Mouse (Mus musculus): ENCODE measurements around the gene Hist1h2bg. TPM values are rescaled to one million over a fixed set of nuclear protein-coding genes. Genes with fewer than 3 reads are reported as not detected.
"Not testable (repeated sequence)": the region's sequence is repeated elsewhere in the genome, so short reads cannot be mapped to it uniquely, and the experiment has no call there.

Gene Hist1h2bg
- polyA plus RNA-seq, 1 experiment from 2014 or later: 4.1 TPM

- Histone ChIP-seq H3K4me3 (replicated peaks; ENCODE audit: low read depth, low read length) (no peak overlapping the region), H3K27me3 (ENCODE audit: insufficient read depth, low read length) (no peaks in the 10 kb centered on the region), H3K9ac (ENCODE audit: low read depth, low read length) (no peak overlapping the region), H3K27ac (peak overlapping the region; percentile 6; the same call in 1 of the 2 replicates), H3K4me2 (ENCODE audit: low read length) (peak overlapping the region; percentile 70; the same call in 1 of the 2 replicates), H3K36me3 (ENCODE audit: insufficient read depth, low read length) (no peaks in the 10 kb centered on the region), H3K4me1 (replicated peaks; ENCODE audit: insufficient read depth, low read length) (peaks cover 9% of the 10 kb centered on the region), H3K9me3 (replicated peaks; ENCODE audit: low read length) (no peaks in the 10 kb centered on the region)
- TF ChIP-seq CTCF (IDR thresholded peaks at IDR 0.05; ENCODE audit: low read depth): no peak
- ATAC-seq (replicated peaks; ENCODE audit: low FRiP score, low read depth) (no peak; the same call in 1 of the 2 replicates), DNase-seq (ENCODE audit: low spot score) (peak; percentile 77)
- 44% methylated on average over 5 of the region's 5 CpGs for WGBS
Measured at GRCm38 (mm10) chr13:23529005-23529404, 42.2 kb upstream of the Hist1h2bg start.

- peaks cover 9% of the 10 kb centered on the region for H3K4me1 ChIP-seq (replicated peaks; ENCODE audit: insufficient read depth, low read length)
- H3K4me3 ChIP-seq (replicated peaks; ENCODE audit: low read depth, low read length): peak overlapping the region; percentile 49
- 12% methylated on average over 2 of the region's 2 CpGs for WGBS
- H3K27ac ChIP-seq: peak overlapping the region; percentile 97; the same call in 1 of the 2 replicates
- ATAC-seq (replicated peaks; ENCODE audit: low FRiP score, low read depth) (no peak), DNase-seq (ENCODE audit: low spot score) (peak; percentile 37)
- H3K4me2 ChIP-seq (ENCODE audit: low read length): peak overlapping the region; percentile 70
- no peak for TF ChIP-seq CTCF (IDR thresholded peaks at IDR 0.05; ENCODE audit: low read depth)
- no peaks in the 10 kb centered on the region for H3K36me3 ChIP-seq (ENCODE audit: insufficient read depth, low read length)
- no peaks in the 10 kb centered on the region for H3K9me3 ChIP-seq (replicated peaks; ENCODE audit: low read length)
- H3K27me3 ChIP-seq (ENCODE audit: insufficient read depth, low read length): no peaks in the 10 kb centered on the region
- no peak overlapping the region for H3K9ac ChIP-seq (ENCODE audit: low read depth, low read length)
Measured at GRCm38 (mm10) chr13:23529480-23530165, 41.6 kb upstream of the Hist1h2bg start.

- no peak for TF ChIP-seq CTCF (IDR thresholded peaks at IDR 0.05; ENCODE audit: low read depth)
- Histone ChIP-seq H3K27ac (peak overlapping the region; percentile 97), H3K9me3 (replicated peaks; ENCODE audit: low read length) (no peaks in the 10 kb centered on the region), H3K4me1 (replicated peaks; ENCODE audit: insufficient read depth, low read length) (peaks cover 9% of the 10 kb centered on the region), H3K27me3 (ENCODE audit: insufficient read depth, low read length) (no peaks in the 10 kb centered on the region), H3K36me3 (ENCODE audit: insufficient read depth, low read length) (no peaks in the 10 kb centered on the region), H3K4me2 (ENCODE audit: low read length) (peak overlapping the region; percentile 70), H3K4me3 (replicated peaks; ENCODE audit: low read depth, low read length) (peak overlapping the region; percentile 49), H3K9ac (ENCODE audit: low read depth, low read length) (peak overlapping the region; percentile 78)
- DNase-seq (ENCODE audit: low spot score): peak; percentile 72
- under 1% methylated on average over 20 of the region's 20 CpGs for WGBS
- ATAC-seq (replicated peaks; ENCODE audit: low FRiP score, low read depth): no peak
Measured at GRCm38 (mm10) chr13:23530181-23530900, 40.9 kb upstream of the Hist1h2bg start.

- Histone ChIP-seq H3K9ac (ENCODE audit: low read depth, low read length) (peak within 1 kb of the TSS; percentile 78), H3K27me3 (ENCODE audit: insufficient read depth, low read length) (no peaks in the 10 kb centered on the region), H3K9me3 (replicated peaks; ENCODE audit: low read length) (no peaks in the 10 kb centered on the region), H3K36me3 (ENCODE audit: insufficient read depth, low read length) (no peaks in the 10 kb centered on the region), H3K4me1 (replicated peaks; ENCODE audit: insufficient read depth, low read length) (peaks cover 9% of the 10 kb centered on the region), H3K27ac (peak within 1 kb of the TSS; percentile 97), H3K4me3 (replicated peaks; ENCODE audit: low read depth, low read length) (peak within 1 kb of the TSS; percentile 49), H3K4me2 (ENCODE audit: low read length) (peak within 1 kb of the TSS; percentile 70)
- DNase-seq (ENCODE audit: low spot score): peak; percentile 98
- under 1% methylated on average over 54 of the region's 70 CpGs for WGBS
- TF ChIP-seq CTCF (IDR thresholded peaks at IDR 0.05; ENCODE audit: low read depth): no peak
- peak; percentile 84 for ATAC-seq (replicated peaks; ENCODE audit: low FRiP score, low read depth)
Measured at GRCm38 (mm10) chr13:23530901-23531875, 40.0 kb upstream of the Hist1h2bg start, which contains the start of gene Hist1h4h. TSS of gene Hist1h4h (plus strand) at chr13:23531050.

GRCm38 (mm10) chr13:23532262-23533075 lies 38.7 kb upstream of the Hist1h2bg start:
- DNase-seq (ENCODE audit: low spot score): no peak
- H3K4me1 ChIP-seq (replicated peaks; ENCODE audit: insufficient read depth, low read length): peaks cover 13% of the 10 kb centered on the region
- no peaks in the 10 kb centered on the region for H3K27me3 ChIP-seq (ENCODE audit: insufficient read depth, low read length)
- no peak for TF ChIP-seq CTCF (IDR thresholded peaks at IDR 0.05; ENCODE audit: low read depth)
- peak overlapping the region; percentile 97 for H3K27ac ChIP-seq
- peak overlapping the region; percentile 49 for H3K4me3 ChIP-seq (replicated peaks; ENCODE audit: low read depth, low read length)
- WGBS: 12% methylated on average over 9 of the region's 9 CpGs
- no peak for ATAC-seq (replicated peaks; ENCODE audit: low FRiP score, low read depth)
- no peaks in the 10 kb centered on the region for H3K36me3 ChIP-seq (ENCODE audit: insufficient read depth, low read length)
- H3K9me3 ChIP-seq (replicated peaks; ENCODE audit: low read length): no peaks in the 10 kb centered on the region
- H3K9ac ChIP-seq (ENCODE audit: low read depth, low read length): peak overlapping the region; percentile 78; the same call in 1 of the 2 replicates
- H3K4me2 ChIP-seq (ENCODE audit: low read length): peak overlapping the region; percentile 70

- peak; percentile 16; the same call in 1 of the 2 replicates for ATAC-seq (replicated peaks; ENCODE audit: low FRiP score, low read depth)
- Histone ChIP-seq H3K4me1 (replicated peaks; ENCODE audit: insufficient read depth, low read length) (peaks cover 13% of the 10 kb centered on the region), H3K9ac (ENCODE audit: low read depth, low read length) (peak within 1 kb of the TSS; percentile 78), H3K4me2 (ENCODE audit: low read length) (peak within 1 kb of the TSS; percentile 70), H3K27ac (peak within 1 kb of the TSS; percentile 97), H3K4me3 (replicated peaks; ENCODE audit: low read depth, low read length) (peak within 1 kb of the TSS; percentile 49)
- H3K36me3 ChIP-seq (ENCODE audit: insufficient read depth, low read length); H3K9me3 ChIP-seq (replicated peaks; ENCODE audit: low read length); H3K27me3 ChIP-seq (ENCODE audit: insufficient read depth, low read length): not testable (repeated sequence)
- WGBS: 1% methylated on average over 25 of the region's 53 CpGs
- peak; percentile 97 for DNase-seq (ENCODE audit: low spot score)
Measured at GRCm38 (mm10) chr13:23533560-23534367, 37.4 kb upstream of the Hist1h2bg start, which contains the start of gene Hist1h2af. TSS of gene Hist1h2af (plus strand) at chr13:23533906.

Measured in kidney, postnatal 0 days (tissue).